Mouse (Mus musculus) myocyte (in vitro differentiated cells): ENCODE measurements around the gene Actn2. TPM values are rescaled to one million over a fixed set of nuclear protein-coding genes. Genes with fewer than 3 reads are reported as not detected.

ENCODE experiments used
- H3K27me3 ChIP-seq: one replicate; pipeline ENCODE4 v1.6.1; 2011; ENCODE audit not compliant: control insufficient read depth, insufficient read depth, insufficient read length
- H3K36me3 ChIP-seq: one replicate; pipeline ENCODE4 v1.6.1; 2011; ENCODE audit not compliant: control insufficient read depth, insufficient read depth
- H3K4me2 ChIP-seq: one replicate; pipeline ENCODE4 v1.6.1; 2011; ENCODE audit warnings: low read depth, control low read depth
- H3K4me3 ChIP-seq: one replicate; pipeline ENCODE4 v1.5.1; 2011; ENCODE audit warnings: mild to moderate bottlenecking, control low read depth, moderate library complexity
- H3K79me2 ChIP-seq: one replicate; pipeline ENCODE4 v1.6.1; 2011; ENCODE audit not compliant: control insufficient read depth, insufficient read depth
- H3ac ChIP-seq: one replicate; pipeline ENCODE4 v1.6.1; 2011; ENCODE audit not compliant: control insufficient read depth, insufficient read length
- CEBPB ChIP-seq: IDR thresholded peaks from 2 replicates; pipeline ENCODE4 v1.6.1; 2011; ENCODE audit warnings: mild to moderate bottlenecking, moderate library complexity; ENCODE audit not compliant: poor library complexity, insufficient read depth, severe bottlenecking
- E2F4 ChIP-seq: IDR thresholded peaks from one replicate; pipeline ENCODE4 v1.6.1; 2011; ENCODE audit warnings: mild to moderate bottlenecking, control low read depth, moderate library complexity; ENCODE audit not compliant: insufficient read depth
- MAX ChIP-seq: IDR thresholded peaks from one replicate; pipeline ENCODE4 v1.6.1; 2011; ENCODE audit warnings: low read depth, mild to moderate bottlenecking, control low read depth
- MYOD1 ChIP-seq, 3 experiments: IDR thresholded peaks; one replicate each; pipeline ENCODE4 v1.6.1; 2011; ENCODE audit warnings: control low read depth in 2 of 3, low read depth in 2 of 3, mild to moderate bottlenecking in 2 of 3, moderate library complexity in 1 of 3; ENCODE audit not compliant: insufficient read length in 2 of 3, control insufficient read depth in 1 of 3
- MYOG ChIP-seq, 3 experiments: IDR thresholded peaks; one replicate each; pipeline ENCODE4 v1.6.1; 2011; ENCODE audit warnings: control low read depth in 2 of 3, low read depth in 2 of 3, mild to moderate bottlenecking in 2 of 3; ENCODE audit not compliant: insufficient read length in 2 of 3, control insufficient read depth in 1 of 3, insufficient read depth in 1 of 3
- POLR2A ChIP-seq: IDR thresholded peaks from one replicate; pipeline ENCODE4 v1.6.1; 2011; ENCODE audit warnings: low read depth, mild to moderate bottlenecking, control low read depth, moderate library complexity; ENCODE audit not compliant: insufficient read length
- POLR2AphosphoS2 ChIP-seq: IDR thresholded peaks from one replicate; pipeline ENCODE4 v1.6.1; 2011; ENCODE audit warnings: low read depth, control low read depth; ENCODE audit not compliant: insufficient read length
- REST ChIP-seq: IDR thresholded peaks from one replicate; pipeline ENCODE4 v1.6.1; 2011; ENCODE audit warnings: mild to moderate bottlenecking, control low read depth, moderate library complexity; ENCODE audit not compliant: insufficient read depth, insufficient read length
- SRF ChIP-seq: IDR thresholded peaks from one replicate; pipeline ENCODE4 v1.6.1; 2011; ENCODE audit warnings: low read depth; ENCODE audit not compliant: control insufficient read depth, insufficient read length
- TCF12 ChIP-seq: IDR thresholded peaks from one replicate; pipeline ENCODE4 v1.6.1; 2011; ENCODE audit warnings: mild to moderate bottlenecking, control low read depth; ENCODE audit not compliant: poor library complexity, insufficient read depth, severe bottlenecking
- TCF3 ChIP-seq: IDR thresholded peaks from one replicate; pipeline ENCODE4 v1.6.1; 2011; ENCODE audit warnings: low read depth, control low read depth; ENCODE audit not compliant: insufficient read length
- USF1 ChIP-seq: IDR thresholded peaks from one replicate; pipeline ENCODE4 v1.6.1; 2011; ENCODE audit warnings: low read depth, mild to moderate bottlenecking, control low read depth, moderate library complexity
- polyA plus RNA-seq: library from polyadenylated mRNA; unstranded; fragments of >200 nt; fragmentation: generic; extraction: Trizol; gene quantifications from one replicate; pipeline ENCODE4 v1.2.1, GENCODE M21; 2012; ENCODE audit warnings: missing spikeins

Actn2 gene
- polyA plus RNA-seq, 1 experiment: 147 TPM

DNA sequence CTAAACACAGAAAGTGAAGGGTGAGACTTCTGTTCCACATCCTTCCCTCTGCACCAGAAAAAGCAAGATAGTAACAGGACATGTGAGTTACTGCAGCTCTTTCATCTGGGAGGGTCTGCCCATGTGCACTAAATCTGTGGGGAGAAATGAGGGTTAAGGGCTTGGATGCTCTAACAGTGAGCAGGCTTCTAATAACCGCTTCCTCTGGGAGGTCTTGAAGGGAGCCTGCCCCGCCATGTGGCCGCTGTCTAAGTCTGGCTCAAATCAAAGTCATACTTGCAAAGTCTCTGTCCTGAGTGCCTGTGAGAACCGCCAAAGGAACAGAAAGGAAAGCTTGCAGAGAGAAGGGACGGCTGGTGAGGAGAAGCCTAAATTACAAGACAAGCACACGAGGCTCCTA lies 42.8 kb downstream of the Actn2 start:
- Histone ChIP-seq H3K27me3 (no peaks in the 10 kb centered on the region), H3K79me2 (no peaks in the 10 kb centered on the region), H3K36me3 (no peaks in the 10 kb centered on the region), H3K4me2 (no peak overlapping the region), H3ac (no peak overlapping the region), H3K4me3 (no peak overlapping the region)
- no peak for TF ChIP-seq TCF3
- no peak for TF ChIP-seq REST
- no peak for TF ChIP-seq E2F4
- TF ChIP-seq POLR2AphosphoS2: no peak
- no peak for TF ChIP-seq MYOG (IDR thresholded peaks at IDR 0.05; ENCODE audit: control insufficient read depth in 1 of 3, insufficient read depth in 1 of 3, insufficient read length in 2 of 3, low read depth in 2 of 3)
- TF ChIP-seq TCF12: no peak
- TF ChIP-seq USF1: no peak
- TF ChIP-seq CEBPB: no peak

DNA sequence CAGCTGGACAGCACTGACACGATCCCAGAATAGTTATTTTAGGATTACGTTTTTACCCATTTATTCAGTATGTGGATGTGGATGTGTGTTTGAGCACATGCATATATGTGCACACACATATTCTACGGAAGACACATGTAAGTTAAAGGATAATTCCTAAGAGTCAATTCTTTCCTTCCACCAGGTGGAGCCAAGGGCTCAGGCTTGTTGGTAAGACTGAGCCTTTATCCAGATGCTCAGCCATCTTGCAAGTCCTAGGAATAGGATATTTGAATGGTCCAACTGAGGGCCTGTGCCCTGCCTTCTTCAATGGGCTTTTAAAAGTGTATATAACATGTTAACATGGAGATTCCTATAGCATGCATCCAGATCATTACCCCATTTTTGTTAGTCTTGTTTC lies 43.9 kb downstream of the Actn2 start:
- Histone ChIP-seq H3K4me2 (no peak overlapping the region), H3ac (no peak overlapping the region), H3K27me3 (no peaks in the 10 kb centered on the region), H3K36me3 (no peaks in the 10 kb centered on the region), H3K79me2 (no peaks in the 10 kb centered on the region), H3K4me3 (no peak overlapping the region)
- no peak for TF ChIP-seq USF1
- no peak for TF ChIP-seq CEBPB
- no peak for TF ChIP-seq MYOG (IDR thresholded peaks at IDR 0.05; ENCODE audit: control insufficient read depth in 1 of 3, insufficient read depth in 1 of 3, insufficient read length in 2 of 3, low read depth in 2 of 3)
- no peak for TF ChIP-seq POLR2A
- TF ChIP-seq REST: no peak
- TF ChIP-seq POLR2AphosphoS2: no peak
- no peak for TF ChIP-seq TCF3
- TF ChIP-seq TCF12: no peak
- TF ChIP-seq MYOD1 (IDR thresholded peaks at IDR 0.05; ENCODE audit: control insufficient read depth in 1 of 3, insufficient read length in 2 of 3, low read depth in 2 of 3): no peak
- no peak for TF ChIP-seq MAX
- TF ChIP-seq E2F4: no peak
- no peak for TF ChIP-seq SRF

DNA sequence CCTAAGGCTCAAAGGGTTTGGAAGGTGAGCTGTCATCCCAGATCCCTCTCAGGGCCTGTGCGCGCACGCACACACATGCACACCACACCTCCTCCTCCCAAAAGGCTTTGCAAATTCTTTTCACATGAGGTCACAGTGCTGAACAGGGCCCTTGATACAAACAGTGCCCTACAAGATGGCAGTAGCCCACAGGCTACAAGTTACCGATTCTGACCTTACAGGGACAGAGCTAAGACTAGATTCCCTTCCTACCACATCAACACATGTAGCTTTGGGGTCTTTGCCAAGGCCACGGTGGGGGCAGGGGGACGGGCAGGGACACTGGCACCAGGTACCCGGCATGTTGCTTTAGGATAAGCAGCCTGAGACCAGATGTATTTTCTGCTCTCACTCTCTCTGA lies 46.8 kb downstream of the Actn2 start:
- TF ChIP-seq MYOG (IDR thresholded peaks at IDR 0.05; ENCODE audit: control insufficient read depth in 1 of 3, insufficient read depth in 1 of 3, insufficient read length in 2 of 3, low read depth in 2 of 3): no peak
- no peak for TF ChIP-seq POLR2A
- TF ChIP-seq TCF3: no peak
- TF ChIP-seq CEBPB: no peak
- TF ChIP-seq TCF12: no peak
- TF ChIP-seq POLR2AphosphoS2: no peak
- TF ChIP-seq MYOD1 (IDR thresholded peaks at IDR 0.05; ENCODE audit: control insufficient read depth in 1 of 3, insufficient read length in 2 of 3, low read depth in 2 of 3): no peak
- TF ChIP-seq MAX: no peak
- no peaks in the 10 kb centered on the region for H3K27me3 ChIP-seq
- no peak overlapping the region for H3K4me3 ChIP-seq
- no peaks in the 10 kb centered on the region for H3K36me3 ChIP-seq
- H3K79me2 ChIP-seq: no peaks in the 10 kb centered on the region
- no peak overlapping the region for H3ac ChIP-seq
- H3K4me2 ChIP-seq: no peak overlapping the region

DNA sequence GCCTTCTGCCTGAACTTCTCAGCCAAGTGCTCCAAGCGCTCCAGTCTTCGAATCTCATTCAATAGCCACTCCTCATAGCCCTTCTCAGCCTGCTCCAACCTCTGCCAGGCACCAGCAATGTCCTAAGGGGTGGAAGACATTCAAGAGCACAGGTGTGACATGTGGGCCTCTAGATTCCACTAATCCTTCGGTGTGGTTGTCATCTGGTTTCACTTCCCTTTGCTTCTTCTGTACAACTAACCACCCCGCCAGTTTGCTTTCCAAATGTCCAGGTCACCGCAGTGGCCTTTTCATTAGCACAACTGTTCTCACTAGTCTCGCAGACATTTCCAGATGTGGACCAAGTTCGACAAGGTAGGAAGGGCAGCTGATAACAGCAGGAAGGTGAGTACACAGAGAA lies 49.9 kb downstream of the Actn2 start:
- no peak overlapping the region for H3ac ChIP-seq
- H3K36me3 ChIP-seq: no peaks in the 10 kb centered on the region
- H3K27me3 ChIP-seq: no peaks in the 10 kb centered on the region
- H3K4me3 ChIP-seq: no peak overlapping the region
- no peak overlapping the region for H3K4me2 ChIP-seq
- TF ChIP-seq E2F4: no peak
- TF ChIP-seq MAX: no peak
- TF ChIP-seq TCF3: no peak
- TF ChIP-seq MYOG (IDR thresholded peaks at IDR 0.05; ENCODE audit: control insufficient read depth in 1 of 3, insufficient read depth in 1 of 3, insufficient read length in 2 of 3, low read depth in 2 of 3): no peak
- no peak for TF ChIP-seq SRF
- TF ChIP-seq MYOD1 (IDR thresholded peaks at IDR 0.05; ENCODE audit: control insufficient read depth in 1 of 3, insufficient read length in 2 of 3, low read depth in 2 of 3): no peak
- no peak for TF ChIP-seq REST
- TF ChIP-seq POLR2A: no peak
- no peak for TF ChIP-seq USF1
- no peak for TF ChIP-seq TCF12
- TF ChIP-seq POLR2AphosphoS2: no peak
- no peak for TF ChIP-seq CEBPB
- H3K79me2 ChIP-seq: no peaks in the 10 kb centered on the region

DNA sequence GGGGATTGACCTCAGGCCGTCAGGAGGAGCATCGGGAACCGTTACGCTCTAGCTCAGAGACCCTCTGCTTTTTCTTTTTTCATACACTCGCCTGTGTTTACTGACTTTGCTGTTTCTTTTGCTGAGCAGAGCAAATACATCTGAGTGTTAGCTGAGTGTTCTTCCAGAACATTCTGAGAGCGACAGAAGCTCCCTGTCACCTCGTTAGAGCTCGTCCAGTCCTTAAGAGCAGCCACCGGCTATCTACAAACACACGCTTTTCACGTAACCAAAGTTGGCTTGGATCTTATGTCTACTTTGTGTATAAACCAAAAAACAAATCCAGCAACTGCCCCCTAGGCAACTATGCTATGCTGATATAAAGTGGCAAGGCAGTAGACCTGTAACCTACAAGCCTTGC lies 56.0 kb downstream of the Actn2 start:
- no peak for TF ChIP-seq MYOG (IDR thresholded peaks at IDR 0.05; ENCODE audit: control insufficient read depth in 1 of 3, insufficient read depth in 1 of 3, insufficient read length in 2 of 3, low read depth in 2 of 3)
- TF ChIP-seq REST: no peak
- no peaks in the 10 kb centered on the region for H3K36me3 ChIP-seq

More for the DNA sequence above, 56.0 kb downstream of the Actn2 start:
- H3K4me3 ChIP-seq: no peak overlapping the region
- no peak overlapping the region for H3K4me2 ChIP-seq
- H3ac ChIP-seq: no peak overlapping the region
- no peaks in the 10 kb centered on the region for H3K79me2 ChIP-seq
- H3K27me3 ChIP-seq: no peaks in the 10 kb centered on the region
